Mouse (Mus musculus) hindbrain, postnatal 0 days (tissue): Measurements from ENCODE around the gene Ppfibp1. TPM values are rescaled to one million over a fixed set of nuclear protein-coding genes. Genes with fewer than 3 reads are reported as not detected.

Experiments used
- ATAC-seq: fragments of 200-750 bp; cut with Nextera tagmentation; 2 replicates; pipeline ENCODE4 v1.8.0; 2017; ENCODE audit warnings: mild to moderate bottlenecking, moderate TSS enrichment, moderate library complexity
- DNase-seq: peaks from one replicate; pipeline ENCODE4 v3.0.0-alpha.2; 2015; ENCODE audit warnings: low spot score
- H3K27ac ChIP-seq: fragments of 300-500 bp; sonication (generic); 2 replicates; pipeline ENCODE4 v1.5.1; 2014; ENCODE audit warnings: mild to moderate bottlenecking
- H3K27me3 ChIP-seq: fragments of 300-500 bp; sonication (generic); 2 replicates; pipeline ENCODE4 v1.6.1; 2014; ENCODE audit warnings: low read length, mixed read lengths; ENCODE audit not compliant: insufficient read depth
- H3K36me3 ChIP-seq: fragments of 300-500 bp; sonication (generic); 2 replicates; pipeline ENCODE4 v1.6.1; 2014; ENCODE audit warnings: low read length, mixed read lengths; ENCODE audit not compliant: insufficient read depth
- H3K4me1 ChIP-seq: fragments of 300-500 bp; sonication (generic); 2 replicates; pipeline ENCODE4 v1.6.1; 2014; ENCODE audit warnings: antibody characterized with exemption, low read length, mixed read lengths; ENCODE audit not compliant: insufficient read depth
- H3K4me2 ChIP-seq: fragments of 300-500 bp; sonication (generic); 2 replicates; pipeline ENCODE4 v1.6.1; 2014; ENCODE audit warnings: low read depth, mild to moderate bottlenecking, low read length, moderate library complexity, mixed read lengths
- H3K4me3 ChIP-seq: fragments of 300-500 bp; sonication (generic); 2 replicates; pipeline ENCODE4 v1.5.1; 2014; ENCODE audit warnings: low read length
- H3K9ac ChIP-seq: fragments of 300-500 bp; sonication (generic); replicated peaks from 2 replicates; pipeline ENCODE4 v1.6.1; 2014; ENCODE audit warnings: mild to moderate bottlenecking, low read length, moderate library complexity, mixed read lengths
- H3K9me3 ChIP-seq: fragments of 300-500 bp; sonication (generic); 2 replicates; pipeline ENCODE4 v1.6.1; 2016; ENCODE audit warnings: low read length, mixed read lengths
- CTCF ChIP-seq: IDR thresholded peaks from 2 replicates; pipeline ENCODE4 v1.5.1; 2016; ENCODE audit warnings: antibody characterized with exemption, control low read depth, low read depth
- WGBS: fragments of 180-500 bp; shearing (Covaris S2); extraction: QIAGEN DNeasy Blood & Tissue Kit; methylation state at CpG from one replicate; pipeline ENCODE4 v1.1.7; 2014; 5-methylcytosine and 5-hydroxymethylcytosine counted together
- polyA plus RNA-seq: library from polyadenylated mRNA; unstranded; fragments of >200 nt; fragmentation: Nextera tagmentation; extraction: Ambion mirVana; gene quantifications from 2 replicates; pipeline ENCODE4 v1.2.1, GENCODE M21; 2015
- total RNA-seq: library from RNA; depleted of rRNA; stranded (reverse); fragments of >200 nt; gene quantifications from 2 replicates; pipeline ENCODE4 v1.2.3, GENCODE M21; 2014

The Ppfibp1 gene
- total and polyA plus RNA-seq, 2 experiments from 2014 or later, result 16.3 to 26.8 TPM

DNA sequence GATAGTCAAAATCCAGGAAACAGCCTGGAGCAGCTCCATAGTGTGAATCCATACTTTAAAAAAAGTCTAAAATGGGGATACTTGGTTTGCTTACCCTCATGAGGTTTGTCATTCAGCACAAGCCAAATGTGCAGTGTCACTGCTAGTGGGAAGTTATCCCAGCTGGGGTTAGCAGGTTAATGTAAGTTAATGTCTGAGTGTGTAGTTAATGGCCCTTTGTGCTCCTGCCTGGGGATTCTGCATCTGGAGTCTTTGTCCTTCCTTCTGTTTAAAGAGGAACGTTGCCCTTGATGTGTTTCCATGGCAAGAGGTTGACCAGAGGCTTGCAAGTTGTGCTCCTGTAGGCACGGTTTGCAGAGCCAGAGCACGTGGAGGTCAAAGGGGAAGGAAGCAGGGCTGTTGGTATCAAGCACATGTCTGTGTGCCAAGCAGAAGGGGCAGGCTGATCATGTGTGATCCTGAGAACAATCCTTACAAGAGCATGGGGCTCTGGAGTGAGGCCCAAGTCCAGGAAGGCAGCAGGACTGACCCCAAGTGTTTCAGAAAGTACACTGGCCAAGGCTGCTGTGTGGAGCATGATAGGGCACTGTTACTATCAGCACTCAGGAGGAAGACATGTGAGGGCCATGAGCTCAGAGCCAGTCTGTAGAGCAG is 24.7 kb downstream of the Ppfibp1 start:
- no peak overlapping the region for H3K4me2 ChIP-seq
- no peak overlapping the region for H3K4me3 ChIP-seq
- H3K36me3 ChIP-seq, result no peaks in the 10 kb centered on the region
- no peaks in the 10 kb centered on the region for H3K9me3 ChIP-seq
- H3K27me3 ChIP-seq, result no peaks in the 10 kb centered on the region
- TF ChIP-seq CTCF, result no peak
- no peaks in the 10 kb centered on the region for H3K4me1 ChIP-seq
- no peak overlapping the region for H3K27ac ChIP-seq
- DNase-seq, result no peak
- no peak overlapping the region for H3K9ac ChIP-seq
- no peak for ATAC-seq
- WGBS, result 18% methylated on average over 3 of the region's 3 CpGs

DNA sequence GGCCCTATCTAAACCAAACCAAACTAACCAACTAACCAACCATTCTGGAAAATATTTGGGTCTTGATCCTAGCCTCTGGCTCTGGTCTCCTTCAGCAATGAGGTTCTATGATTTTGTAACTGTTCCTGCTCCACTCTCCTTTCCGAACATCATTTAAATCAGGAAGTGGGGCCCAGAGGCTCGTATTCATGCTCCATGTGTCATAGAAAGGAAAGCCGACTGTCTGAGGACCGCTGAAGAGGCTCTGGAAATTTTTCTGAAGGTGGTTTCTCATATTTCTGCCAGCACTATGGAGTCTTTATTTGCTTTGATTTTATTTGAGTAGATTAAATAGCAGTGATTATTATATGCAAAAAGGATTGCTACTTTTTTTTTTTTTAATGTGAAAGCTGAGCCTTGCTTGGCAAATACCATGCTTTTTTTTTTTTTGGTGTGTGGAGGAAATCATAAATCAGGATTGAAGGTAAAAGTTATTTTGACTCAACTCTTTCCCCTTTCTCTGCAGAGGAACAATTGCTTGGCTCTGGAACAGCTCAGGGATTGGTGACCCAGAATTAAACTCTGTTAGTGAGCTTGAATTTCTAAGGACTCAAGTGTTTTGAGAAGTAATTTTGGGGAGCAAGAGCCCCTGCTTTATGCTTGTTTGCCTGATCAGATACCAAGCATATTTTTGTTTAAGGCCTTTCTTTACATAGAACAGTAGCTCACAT is 25.4 kb downstream of the Ppfibp1 start:
- Histone ChIP-seq H3K4me1 (no peaks in the 10 kb centered on the region), H3K9me3 (no peaks in the 10 kb centered on the region), H3K27me3 (no peaks in the 10 kb centered on the region), H3K27ac (no peak overlapping the region), H3K36me3 (no peaks in the 10 kb centered on the region), H3K4me2 (no peak overlapping the region), H3K4me3 (no peak overlapping the region), H3K9ac (no peak overlapping the region)
- DNase-seq (no peak), ATAC-seq (no peak)
- TF ChIP-seq CTCF, result no peak
- WGBS, result 74% methylated on average over 4 of the region's 4 CpGs

- 76% methylated on average over 1 of the region's 1 CpGs for WGBS
- no peak overlapping the region for H3K27ac ChIP-seq
- no peak for DNase-seq
- no peak overlapping the region for H3K9ac ChIP-seq
- no peaks in the 10 kb centered on the region for H3K4me1 ChIP-seq
- H3K4me3 ChIP-seq, result no peak overlapping the region
- no peak overlapping the region for H3K4me2 ChIP-seq
- ATAC-seq, result no peak
- no peaks in the 10 kb centered on the region for H3K36me3 ChIP-seq
- TF ChIP-seq CTCF, result no peak
- H3K9me3 ChIP-seq, result no peaks in the 10 kb centered on the region
- H3K27me3 ChIP-seq, result no peaks in the 10 kb centered on the region
Measured at GRCm38 (mm10) chr6:146915808-146916207, 27.5 kb downstream of the Ppfibp1 start.

- Histone ChIP-seq H3K4me1 (no peaks in the 10 kb centered on the region), H3K4me2 (no peak overlapping the region), H3K36me3 (no peaks in the 10 kb centered on the region), H3K27me3 (no peaks in the 10 kb centered on the region), H3K4me3 (no peak overlapping the region), H3K9ac (no peak overlapping the region), H3K9me3 (no peaks in the 10 kb centered on the region), H3K27ac (no peak overlapping the region)
- WGBS, result 77% methylated on average over 3 of the region's 3 CpGs
- TF ChIP-seq CTCF, result no peak
- DNase-seq (no peak), ATAC-seq (no peak)
Measured at GRCm38 (mm10) chr6:146917396-146917795, 29.1 kb downstream of the Ppfibp1 start.

- H3K4me1 ChIP-seq, result no peaks in the 10 kb centered on the region
- H3K9ac ChIP-seq, result no peak overlapping the region
- no peaks in the 10 kb centered on the region for H3K27me3 ChIP-seq
- H3K27ac ChIP-seq, result no peak overlapping the region
- H3K4me2 ChIP-seq, result no peak overlapping the region
- 90% methylated on average over 6 of the region's 6 CpGs for WGBS
- DNase-seq, result no peak
- H3K4me3 ChIP-seq, result no peak overlapping the region
- no peak for ATAC-seq
- TF ChIP-seq CTCF, result no peak
- H3K9me3 ChIP-seq, result no peaks in the 10 kb centered on the region
- no peaks in the 10 kb centered on the region for H3K36me3 ChIP-seq
Measured at GRCm38 (mm10) chr6:146918341-146918740, 30.1 kb downstream of the Ppfibp1 start.

DNA sequence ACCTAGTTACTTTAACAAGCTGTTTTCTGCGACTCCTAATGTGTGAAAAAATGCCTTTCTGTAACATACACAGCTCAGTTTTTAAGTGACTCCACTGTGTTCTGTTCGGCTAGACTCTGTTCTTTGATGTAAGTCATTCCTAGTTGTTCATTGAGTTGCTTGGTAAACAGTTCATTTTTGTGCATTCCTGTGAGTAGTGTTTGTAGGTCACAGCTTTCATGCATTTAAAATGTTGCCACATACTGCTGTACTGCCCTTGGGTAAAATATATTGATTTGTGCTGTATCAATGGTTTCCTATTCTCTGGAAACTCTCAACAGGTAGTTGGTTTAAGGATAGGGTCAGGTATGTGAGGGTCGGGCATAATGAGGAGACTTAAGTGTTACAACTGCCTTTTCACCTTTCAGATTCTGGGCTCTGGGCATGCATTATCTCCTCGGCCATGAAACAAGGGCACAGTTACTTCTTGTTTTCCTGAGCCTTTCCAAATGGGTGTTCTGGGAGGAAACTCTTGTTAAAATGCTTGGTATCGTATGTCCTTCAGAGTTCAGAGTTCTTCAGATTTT is 38.2 kb downstream of the Ppfibp1 start:
- Histone ChIP-seq H3K27me3 (no peaks in the 10 kb centered on the region), H3K4me2 (no peak overlapping the region), H3K4me3 (no peak overlapping the region), H3K36me3 (no peaks in the 10 kb centered on the region), H3K9me3 (no peaks in the 10 kb centered on the region), H3K9ac (no peak overlapping the region), H3K4me1 (no peaks in the 10 kb centered on the region), H3K27ac (no peak overlapping the region)
- DNase-seq, result no peak
- 84% methylated on average over 5 of the region's 5 CpGs for WGBS
- ATAC-seq, result no peak
- TF ChIP-seq CTCF, result no peak

GRCm38 (mm10) chr6:146928108-146928507 is 39.8 kb downstream of the Ppfibp1 start:
- no peaks in the 10 kb centered on the region for H3K27me3 ChIP-seq
- H3K36me3 ChIP-seq, result no peaks in the 10 kb centered on the region
- no peak for ATAC-seq
- 49% methylated on average over 3 of the region's 3 CpGs for WGBS
- H3K9me3 ChIP-seq, result no peaks in the 10 kb centered on the region
- H3K4me3 ChIP-seq, result no peak overlapping the region
- no peak for DNase-seq
- H3K4me1 ChIP-seq, result no peaks in the 10 kb centered on the region
- no peak overlapping the region for H3K4me2 ChIP-seq
- H3K9ac ChIP-seq, result no peak overlapping the region
- no peak for TF ChIP-seq CTCF
- H3K27ac ChIP-seq, result no peak overlapping the region
